Mouse (Mus musculus): ENCODE results near the gene Sh3kbp1.
A peak's percentile ranks its signal among the peaks of the same experiment; 100 is the strongest.
"Not testable (repeated sequence)": the region's sequence is repeated elsewhere in the genome, so short reads cannot be mapped to it uniquely, and the experiment has no call there.

Sh3kbp1 gene

DNA sequence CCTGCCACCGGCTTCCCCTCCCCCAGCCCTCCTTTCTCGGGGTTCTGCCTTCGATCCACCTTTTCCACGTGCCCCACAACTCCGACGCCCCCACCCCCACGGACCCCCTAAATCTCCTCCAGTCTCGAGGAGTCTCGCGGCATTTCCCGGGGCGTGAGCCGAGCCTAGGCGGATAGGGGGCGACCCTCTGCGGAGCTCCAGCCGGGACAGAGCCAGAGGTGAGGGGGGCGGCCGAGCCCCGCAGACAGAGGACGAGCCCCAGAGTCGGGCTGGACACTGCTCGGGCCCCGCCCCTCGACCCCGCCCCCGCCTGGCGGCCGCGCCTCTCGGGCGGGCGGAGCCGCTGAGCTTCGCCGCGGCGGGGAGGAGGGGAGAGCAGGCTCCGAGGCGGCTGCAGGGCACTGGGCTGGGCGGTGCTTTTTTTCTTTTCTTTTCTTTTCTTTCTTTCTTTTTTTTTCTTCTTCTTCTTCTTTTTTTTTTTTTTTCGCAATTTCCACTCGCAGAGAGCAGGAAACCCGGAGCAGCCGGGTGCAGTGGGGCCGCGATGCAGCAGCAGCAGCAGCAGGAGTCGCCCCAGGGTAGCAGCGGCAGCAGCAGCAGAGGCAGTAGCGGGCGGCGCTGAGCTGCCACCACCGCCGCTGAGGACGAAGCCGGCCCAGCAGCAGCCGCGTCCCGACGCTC, at the start of gene Sh3kbp1:
Sh3kbp1 (plus strand) TSS at position 366 of the 681 bp plus-strand sequence.
- DNase-seq (ENCODE audit: low spot score in 2 of 2): peak; percentile 21 to 61

GRCm38 (mm10) chrX:159584738-159585137, 42.3 kb upstream of the Sh3kbp1 start:
- DNase-seq (ENCODE audit: low spot score in 2 of 2): not testable (repeated sequence)

DNA sequence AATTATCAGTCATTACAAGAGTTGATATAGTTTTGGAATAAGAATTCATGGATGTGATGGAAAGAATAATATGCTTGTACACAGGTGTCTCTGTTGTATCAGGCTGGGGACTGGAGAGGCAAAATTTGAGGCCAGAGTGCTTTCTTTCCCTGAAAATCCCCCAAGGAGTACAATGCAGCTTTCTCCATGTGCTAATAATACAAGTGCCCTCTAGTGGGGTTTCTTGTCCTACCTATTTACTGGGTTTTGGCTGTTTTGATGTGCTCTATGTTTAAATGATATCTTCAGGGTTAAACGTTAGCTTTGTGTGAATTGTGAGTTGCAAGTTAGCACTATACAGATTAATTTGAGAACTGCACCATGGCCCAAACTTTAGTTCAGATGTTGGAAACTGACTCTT, 35.4 kb upstream of the Sh3kbp1 start:
- DNase-seq (ENCODE audit: low spot score in 2 of 2): no peak

- DNase-seq (ENCODE audit: low spot score in 2 of 2): no peak
These were observed 29.6 kb upstream of the Sh3kbp1 start for GRCm38 (mm10) chrX:159597502-159597901.

DNA sequence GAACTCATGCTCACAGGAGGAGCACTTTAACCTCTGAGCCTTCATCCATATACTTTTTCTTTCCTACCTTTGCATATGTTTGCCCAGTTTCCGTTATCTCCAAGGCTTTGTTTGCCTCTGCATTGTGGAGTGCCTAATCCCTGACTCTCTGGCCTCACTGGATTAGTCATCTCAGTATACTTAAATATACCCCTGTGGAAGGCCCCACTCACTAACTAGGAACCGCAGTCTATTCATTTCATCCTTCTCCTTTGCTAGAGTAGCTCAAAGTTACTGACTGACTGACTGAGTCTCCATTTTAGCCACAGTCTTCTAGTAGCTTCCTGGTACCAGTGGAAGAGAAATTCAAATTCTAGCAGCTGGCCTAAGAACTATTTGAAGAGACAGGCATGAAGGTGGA, 22.2 kb upstream of the Sh3kbp1 start:
- DNase-seq (ENCODE audit: low spot score in 2 of 2): no peak

DNA sequence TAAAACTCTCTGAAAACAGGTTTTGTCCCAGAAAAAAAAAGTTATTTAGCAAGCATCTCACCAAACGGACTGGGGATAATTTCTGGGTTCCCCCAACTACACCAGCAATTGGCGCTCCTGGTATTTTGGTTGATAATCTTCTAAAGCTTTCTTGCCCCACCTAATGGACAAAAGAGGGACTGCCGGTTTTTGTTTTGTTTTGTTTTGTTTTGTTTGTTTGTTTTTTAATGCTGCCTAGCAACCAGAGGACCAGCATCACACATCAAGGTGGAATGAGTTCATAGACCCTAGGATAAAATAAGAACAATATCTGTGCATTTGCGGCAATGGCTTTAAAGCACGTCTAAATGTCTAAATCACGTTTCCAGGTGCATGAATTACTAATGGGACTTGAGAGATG, 20.1 kb upstream of the Sh3kbp1 start:
- DNase-seq (ENCODE audit: low spot score in 2 of 2): peak in 1 of 2 experiments; percentile 17

DNA sequence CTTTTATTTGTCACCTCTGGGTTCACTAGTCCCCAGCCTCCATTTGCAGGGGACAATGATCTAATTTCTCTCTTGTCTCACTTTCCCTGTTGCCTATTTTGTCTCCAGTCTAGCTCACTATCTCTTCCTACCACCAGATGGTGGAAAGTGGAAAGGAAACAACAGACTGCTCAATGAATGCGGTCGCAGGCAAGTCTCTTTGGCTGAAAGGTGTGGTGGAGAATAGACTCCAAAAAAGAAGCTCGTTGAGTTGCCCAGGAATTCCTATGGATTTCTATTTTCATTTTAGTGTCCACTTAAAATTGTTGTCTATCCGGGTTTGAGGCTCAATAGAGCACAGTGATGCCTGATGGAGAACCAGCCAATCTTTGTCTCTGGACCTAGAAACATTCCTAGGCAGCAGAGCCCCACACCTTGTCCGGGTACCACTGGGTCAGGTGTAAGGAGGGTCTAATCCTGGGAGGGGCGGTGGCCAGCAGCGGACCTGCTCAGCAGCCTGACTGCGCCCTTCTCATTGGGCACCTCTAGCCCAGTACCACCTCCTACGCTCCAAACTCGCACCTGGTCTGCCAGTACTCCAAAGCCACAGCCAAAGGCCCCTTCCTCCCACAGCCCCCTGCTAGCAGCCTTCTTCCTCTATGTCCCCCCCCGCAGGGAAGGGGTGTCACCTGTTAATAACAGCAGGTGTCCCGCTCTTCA, 715 bp upstream of the Sh3kbp1 start:
- DNase-seq (ENCODE audit: low spot score in 2 of 2): peak in 1 of 2 experiments; percentile 10

- peak in 1 of 2 experiments; percentile 39 for DNase-seq (ENCODE audit: low spot score in 2 of 2)
These were observed 805 bp downstream of the Sh3kbp1 start for GRCm38 (mm10) chrX:159627588-159628566.

DNA sequence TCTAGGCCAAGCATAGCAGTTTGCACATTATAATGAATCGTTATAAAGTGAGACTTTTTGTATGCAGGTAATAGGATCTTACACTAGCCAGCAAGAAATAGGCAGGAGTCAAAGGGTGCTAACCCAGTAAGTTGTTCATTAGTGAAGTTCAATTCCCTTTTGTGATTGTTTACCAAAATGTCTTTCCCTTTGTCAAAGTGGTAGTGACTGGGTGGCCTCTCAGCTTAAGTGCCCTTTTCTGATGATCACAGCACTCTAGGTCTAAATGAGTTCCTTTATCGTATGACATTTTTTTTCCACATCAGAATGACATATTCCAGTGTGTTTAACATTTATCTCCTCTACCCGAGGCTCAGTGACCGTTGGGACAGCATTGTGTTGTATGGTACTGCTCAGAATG, 1.6 kb downstream of the Sh3kbp1 start:
- no peak for DNase-seq (ENCODE audit: low spot score in 2 of 2)

DNA sequence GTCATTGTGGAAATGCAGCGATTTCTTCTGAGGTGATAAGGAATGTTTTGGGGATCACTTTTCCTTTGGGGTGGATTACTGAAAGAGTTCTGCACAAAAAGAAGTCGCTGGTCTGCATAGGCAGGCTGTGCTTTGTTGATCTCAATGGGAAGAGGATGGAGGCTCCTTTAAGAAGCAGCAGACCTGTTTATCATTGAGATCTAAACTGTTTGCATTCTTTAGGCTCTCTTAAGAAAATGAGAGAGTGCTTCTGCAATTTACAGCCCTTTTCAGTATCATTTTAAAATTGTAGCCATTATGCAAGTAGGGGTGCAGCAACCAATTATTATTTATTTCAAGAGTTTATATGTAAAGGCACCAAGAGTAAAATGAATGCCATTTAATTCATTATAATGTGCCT, 2.1 kb downstream of the Sh3kbp1 start:
- no peak for DNase-seq (ENCODE audit: low spot score in 2 of 2)

GRCm38 (mm10) chrX:159638500-159639227, 11.6 kb downstream of the Sh3kbp1 start:
- no peak for DNase-seq (ENCODE audit: low spot score in 2 of 2)

- no peak for DNase-seq (ENCODE audit: low spot score in 2 of 2)
These were observed 12.9 kb downstream of the Sh3kbp1 start for GRCm38 (mm10) chrX:159639991-159640390.

- DNase-seq (ENCODE audit: low spot score in 2 of 2): no peak
These were observed 18.2 kb downstream of the Sh3kbp1 start for GRCm38 (mm10) chrX:159645314-159645713.

DNA sequence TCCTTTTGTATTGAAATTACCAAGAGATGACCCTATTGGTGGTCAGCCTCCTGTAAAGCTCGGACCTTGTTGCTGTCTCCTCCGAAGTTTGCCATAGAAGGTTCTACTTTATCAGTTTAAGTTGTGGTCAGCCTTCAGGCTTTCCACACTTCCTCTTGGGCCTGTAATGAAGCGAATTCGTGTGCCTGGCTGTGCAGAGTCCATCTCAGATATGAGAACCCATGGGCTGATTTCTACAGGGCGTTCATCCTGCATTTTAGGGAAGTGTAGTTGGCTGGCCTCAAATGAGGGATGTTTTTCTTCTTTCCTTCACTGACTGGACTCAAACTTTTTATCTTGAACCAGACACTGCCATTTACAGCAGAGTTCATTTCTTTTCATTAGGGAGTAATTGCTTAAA, 20.5 kb downstream of the Sh3kbp1 start:
- no peak for DNase-seq (ENCODE audit: low spot score in 2 of 2)

DNA sequence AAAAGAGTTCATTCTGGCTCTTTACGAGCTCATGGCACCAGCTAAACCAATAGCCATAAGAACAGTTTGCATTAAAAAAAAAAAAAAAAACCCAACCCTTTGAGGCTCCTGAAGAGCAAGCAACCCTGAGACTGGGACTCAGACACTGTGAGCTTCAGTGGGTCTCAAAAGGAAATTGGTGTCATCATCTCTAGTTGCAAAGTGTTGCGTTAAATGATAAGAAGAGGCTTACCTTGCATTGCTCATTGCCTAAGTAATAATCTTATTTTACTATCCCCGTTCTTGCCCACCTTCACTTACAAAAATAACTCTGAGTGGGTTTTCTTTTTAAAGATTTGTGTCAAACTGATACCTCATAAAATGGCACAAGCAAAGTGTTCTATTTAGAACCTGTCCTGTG, 21.5 kb downstream of the Sh3kbp1 start:
- DNase-seq (ENCODE audit: low spot score in 2 of 2): no peak

- no peak for DNase-seq (ENCODE audit: low spot score in 2 of 2)
These were observed 23.1 kb downstream of the Sh3kbp1 start for GRCm38 (mm10) chrX:159650130-159650678.

DNA sequence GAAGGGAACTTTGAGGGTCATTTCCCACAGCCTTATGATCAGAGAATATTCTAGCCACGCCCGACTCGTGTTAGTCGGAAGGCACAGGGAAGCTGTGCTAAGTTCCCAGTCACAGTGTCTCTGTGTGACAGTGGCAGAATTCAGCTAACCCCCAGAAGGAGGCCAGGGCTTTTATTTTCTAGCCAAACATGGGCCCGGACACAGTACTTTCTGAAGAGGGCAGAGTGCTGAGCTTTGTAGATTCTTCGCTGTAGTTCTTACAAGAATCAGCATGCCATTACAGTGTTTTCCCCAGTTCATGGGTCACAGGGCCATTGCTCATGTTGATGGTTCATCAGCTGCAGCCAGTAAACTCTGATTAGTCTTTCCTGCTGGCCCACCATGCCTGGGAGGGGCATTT, 23.7 kb downstream of the Sh3kbp1 start:
- no peak for DNase-seq (ENCODE audit: low spot score in 2 of 2)

DNA sequence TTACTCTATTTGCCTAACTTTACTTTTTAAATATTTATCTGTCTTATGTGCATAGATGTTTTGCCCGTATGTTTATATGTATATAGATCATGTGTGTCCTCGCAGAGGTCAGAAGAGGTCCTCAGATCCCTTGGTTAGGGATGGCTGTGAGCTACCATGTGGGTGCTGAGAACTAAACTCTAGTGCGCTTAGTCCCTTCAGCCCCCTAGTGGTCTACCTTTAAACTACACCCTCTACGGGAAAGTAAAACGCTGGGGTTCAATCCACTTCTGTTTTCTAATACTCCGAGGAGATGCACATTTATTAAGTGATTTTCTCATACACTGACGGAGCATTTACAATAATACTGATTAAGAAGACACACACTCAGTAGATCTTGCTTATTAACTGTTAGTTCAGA, 44.3 kb downstream of the Sh3kbp1 start:
- no peak for DNase-seq (ENCODE audit: low spot score in 2 of 2)

DNA sequence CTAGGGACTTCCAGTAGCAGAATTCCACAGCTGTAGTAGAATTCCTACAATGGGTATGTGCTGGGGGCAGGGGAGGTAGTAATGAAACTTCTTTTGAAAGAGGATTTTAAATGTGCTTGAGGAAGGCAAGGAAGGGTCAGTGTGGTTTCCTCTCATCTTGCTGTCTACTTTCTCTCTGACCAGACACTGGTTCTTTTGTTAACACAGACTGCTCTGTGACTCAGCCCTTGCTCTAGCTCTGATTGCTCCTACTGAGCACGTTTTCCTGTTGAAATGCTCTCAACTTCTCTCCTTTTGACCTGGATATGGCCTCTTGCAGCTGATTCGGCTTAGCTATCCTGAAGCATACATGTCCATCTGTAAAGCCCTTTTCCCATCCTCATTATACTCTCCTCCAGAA, 45.4 kb downstream of the Sh3kbp1 start:
- DNase-seq (ENCODE audit: low spot score in 2 of 2): no peak

- no peak for DNase-seq (ENCODE audit: low spot score in 2 of 2)
These were observed 49.2 kb downstream of the Sh3kbp1 start for GRCm38 (mm10) chrX:159676242-159676641.

Measured in cerebellum, postnatal 4 days (tissue).